Mouse (Mus musculus) small intestine, adult 2 months (tissue): ENCODE data around the gene Porcn.

Experiments used
- CTCF ChIP-seq: fragments of 200-500 bp; IDR thresholded peaks from 2 replicates; pipeline ENCODE4 v1.5.1; 2012; ENCODE audit warnings: low read depth, mild to moderate bottlenecking, control low read depth, inconsistent platforms, low read length, moderate library complexity, mixed read lengths; ENCODE audit not compliant: insufficient replicate concordance, insufficient read length; ENCODE audit errors: extremely low read depth
- POLR2A ChIP-seq: fragments of 200-500 bp; IDR thresholded peaks from 2 replicates; pipeline ENCODE4 v1.6.1; 2012; ENCODE audit warnings: low read depth, mild to moderate bottlenecking, control low read depth, inconsistent platforms, low read length, moderate library complexity

DNA sequence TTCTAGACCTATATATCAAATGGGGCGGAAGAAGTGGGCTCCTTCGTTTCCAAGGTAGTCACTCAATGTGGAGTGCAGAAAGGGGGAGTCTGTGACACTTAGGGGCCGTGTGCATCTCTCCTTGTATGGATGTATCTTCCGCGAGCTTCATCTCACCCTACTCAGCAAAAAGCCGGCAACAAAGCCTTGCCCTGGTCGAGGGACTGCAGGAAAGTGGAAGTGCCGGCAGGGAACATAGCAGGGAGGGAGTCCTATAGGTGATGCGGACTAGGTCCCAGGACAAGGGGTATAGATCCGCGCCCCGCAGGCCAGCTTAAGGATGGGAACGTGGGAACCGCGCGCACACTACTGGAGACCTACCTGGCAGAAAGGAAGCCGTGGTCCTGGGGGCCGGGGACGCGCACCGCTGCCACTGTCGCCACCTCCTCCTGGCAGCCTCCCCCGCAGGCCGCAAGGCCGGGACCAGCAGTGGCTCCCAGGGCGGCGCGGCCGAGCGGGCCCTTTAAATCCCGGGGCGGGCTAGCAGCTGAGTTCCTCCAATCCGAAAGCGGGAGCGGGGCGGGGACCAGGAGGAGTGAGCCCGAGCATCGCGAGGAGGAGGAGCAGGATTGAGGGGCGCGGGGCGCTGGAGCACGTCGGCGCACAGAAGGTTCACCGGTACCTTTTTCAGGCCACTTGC, at the start of gene Porcn:
- TF ChIP-seq POLR2A: peak; percentile 20; the same call in 1 of the 2 replicates
- no peak for TF ChIP-seq CTCF
